Mouse (Mus musculus) E14TG2a.4 (cell line): ENCODE results near the gene Ush2a.

ENCODE experiments used
- CTCF ChIP-seq: conservative IDR thresholded peaks from 2 replicates; pipeline ENCODE4 v1.5.1; 2014; ENCODE audit warnings: low read length
- NANOG ChIP-seq: IDR thresholded peaks from 2 replicates; pipeline ENCODE4 v1.6.1; 2014; ENCODE audit warnings: borderline replicate concordance, low read length, mixed read lengths
- POU5F1 ChIP-seq: IDR thresholded peaks from 2 replicates; pipeline ENCODE4 v1.6.1; 2014; ENCODE audit warnings: low read length, borderline replicate concordance

DNA sequence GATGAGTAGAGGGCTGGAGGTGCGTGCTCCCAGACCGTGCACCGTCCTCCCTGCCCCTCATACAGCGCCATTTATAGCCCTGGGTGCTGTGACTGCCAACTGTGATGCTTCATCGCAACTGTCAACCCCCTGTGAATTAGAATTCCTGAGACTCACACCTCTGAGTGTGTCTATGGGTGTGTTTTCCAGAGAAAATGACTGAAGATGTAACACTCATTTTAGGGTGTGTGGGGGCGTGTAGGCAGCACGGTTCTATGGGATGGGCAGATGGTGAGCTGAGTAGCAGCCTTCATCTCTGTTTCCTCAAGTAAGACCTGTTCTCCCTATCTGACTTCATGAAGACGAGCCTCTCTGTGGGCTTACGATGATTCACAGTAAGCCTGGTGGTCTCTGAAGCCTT lies 548.8 kb downstream of the Ush2a start:
- TF ChIP-seq CTCF = no peak
- TF ChIP-seq NANOG = no peak
- no peak for TF ChIP-seq POU5F1
